Mouse (Mus musculus) forebrain, embryonic 14.5 days (tissue): ENCODE data around the gene Ache. TPM values are rescaled to one million over a fixed set of nuclear protein-coding genes. Genes with fewer than 3 reads are reported as not detected.

ENCODE experiments used
- ATAC-seq: fragments of 200-750 bp; cut with Nextera tagmentation; 2 replicates; pipeline ENCODE4 v1.8.0; 2017; ENCODE audit warnings: mild to moderate bottlenecking, moderate library complexity
- DNase-seq: peaks from one replicate; pipeline ENCODE4 v3.0.0-alpha.2; 2015; ENCODE audit warnings: low spot score
- H3K27ac ChIP-seq: fragments of 300-500 bp; sonication (generic); 2 replicates; pipeline ENCODE4 v1.5.1; 2014; ENCODE audit warnings: low read depth, mild to moderate bottlenecking, control low read depth, low read length, moderate library complexity
- H3K27me3 ChIP-seq: fragments of 300-500 bp; sonication (generic); replicated peaks from 2 replicates; pipeline ENCODE4 v1.6.1; 2014; ENCODE audit warnings: low read length, control low read depth, mixed read lengths; ENCODE audit not compliant: control insufficient read depth, insufficient read depth
- H3K36me3 ChIP-seq: fragments of 300-500 bp; sonication (generic); 2 replicates; pipeline ENCODE4 v1.6.1; 2014; ENCODE audit warnings: low read length, control low read depth; ENCODE audit not compliant: control insufficient read depth, insufficient read depth
- H3K4me1 ChIP-seq: fragments of 300-500 bp; sonication (generic); 2 replicates; pipeline ENCODE4 v1.6.1; 2014; ENCODE audit warnings: antibody characterized with exemption, low read length, control low read depth; ENCODE audit not compliant: control insufficient read depth, insufficient read depth
- H3K4me2 ChIP-seq: fragments of 300-500 bp; sonication (generic); 2 replicates; pipeline ENCODE4 v1.6.1; 2014; ENCODE audit warnings: mild to moderate bottlenecking, control low read depth, low read length
- H3K4me3 ChIP-seq: fragments of 300-500 bp; sonication (generic); 2 replicates; pipeline ENCODE4 v1.5.1; 2014; ENCODE audit warnings: low read depth, low read length, control low read depth
- H3K9ac ChIP-seq: fragments of 300-500 bp; sonication (generic); 2 replicates; pipeline ENCODE4 v1.6.1; 2014; ENCODE audit warnings: mild to moderate bottlenecking, low read length, control low read depth, moderate library complexity
- H3K9me3 ChIP-seq: fragments of 300-500 bp; sonication (generic); replicated peaks from 2 replicates; pipeline ENCODE4 v1.6.1; 2016; ENCODE audit warnings: low read length, control low read depth, mixed read lengths; ENCODE audit not compliant: control insufficient read depth
- WGBS: fragments of 180-500 bp; shearing (Covaris S2); extraction: QIAGEN DNeasy Blood & Tissue Kit; methylation state at CpG from one replicate; pipeline ENCODE4 v1.1.7; 2014; 5-methylcytosine and 5-hydroxymethylcytosine counted together
- polyA plus RNA-seq: library from polyadenylated mRNA; unstranded; fragments of >200 nt; fragmentation: Nextera tagmentation; extraction: Ambion mirVana; gene quantifications from 2 replicates; pipeline ENCODE4 v1.2.1, GENCODE M21; 2014

Ache gene
- polyA plus RNA-seq, 1 experiment from 2014 or later, result 6.9 TPM

DNA sequence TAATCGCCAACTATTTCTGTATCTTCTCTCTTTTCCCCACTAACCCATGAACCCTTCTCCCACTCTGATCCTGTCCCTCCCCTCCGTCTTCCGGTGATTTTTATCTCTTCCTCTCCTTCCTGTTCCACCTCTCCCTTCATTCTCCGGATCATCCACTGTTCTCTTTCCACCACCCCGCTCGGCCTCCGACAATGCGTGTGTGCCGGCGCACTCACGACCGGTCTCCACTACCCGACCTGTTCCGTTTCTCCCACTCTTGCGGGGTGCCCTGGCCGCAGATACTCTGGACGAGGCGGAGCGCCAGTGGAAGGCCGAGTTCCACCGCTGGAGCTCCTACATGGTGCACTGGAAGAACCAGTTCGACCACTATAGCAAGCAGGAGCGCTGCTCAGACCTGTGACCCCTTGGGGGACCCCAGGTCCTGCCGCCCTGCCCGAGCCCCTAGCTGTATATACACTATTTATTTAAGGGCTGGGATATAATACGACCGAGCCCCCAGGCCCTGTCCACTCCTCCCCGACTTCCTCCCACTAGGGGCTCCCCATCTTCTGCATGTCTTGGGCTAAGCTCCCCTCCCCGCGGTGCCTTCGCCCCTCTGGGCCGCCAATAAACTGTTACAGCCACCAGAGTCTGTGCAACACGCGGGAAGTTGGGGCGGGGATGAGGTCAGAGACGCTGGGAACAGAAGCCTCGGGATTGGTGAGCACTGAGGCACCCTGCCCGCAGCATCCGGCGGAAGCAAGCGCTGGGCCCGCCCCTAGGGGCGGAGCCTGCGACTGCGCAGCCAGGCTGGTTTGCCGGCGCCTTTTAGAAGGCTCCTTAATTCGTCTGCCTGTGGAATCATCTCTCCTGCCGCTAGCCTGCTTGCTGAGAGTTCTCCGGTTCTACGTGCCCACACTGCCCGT is 6.8 kb downstream of the Ache start, which contains the start of gene Ufsp1:
Ufsp1 (plus strand) TSS at position 791 of the 905 bp plus-strand sequence.
- no peaks in the 10 kb centered on the region for H3K9me3 ChIP-seq
- H3K9ac ChIP-seq, result peak within 1 kb of the TSS; percentile 86
- ATAC-seq, result peak; percentile 97
- under 1% methylated on average over 52 of the region's 52 CpGs for WGBS
- peak within 1 kb of the TSS; percentile 83 for H3K27ac ChIP-seq
- peak within 1 kb of the TSS; percentile 54 for H3K4me3 ChIP-seq
- peak; percentile 98 for DNase-seq
- H3K4me1 ChIP-seq, result peaks cover 9% of the 10 kb centered on the region
- peaks cover 45% of the 10 kb centered on the region for H3K36me3 ChIP-seq
- peaks cover 9% of the 10 kb centered on the region; the same call in 1 of the 2 replicates for H3K27me3 ChIP-seq
- H3K4me2 ChIP-seq, result peak within 1 kb of the TSS; percentile 100

DNA sequence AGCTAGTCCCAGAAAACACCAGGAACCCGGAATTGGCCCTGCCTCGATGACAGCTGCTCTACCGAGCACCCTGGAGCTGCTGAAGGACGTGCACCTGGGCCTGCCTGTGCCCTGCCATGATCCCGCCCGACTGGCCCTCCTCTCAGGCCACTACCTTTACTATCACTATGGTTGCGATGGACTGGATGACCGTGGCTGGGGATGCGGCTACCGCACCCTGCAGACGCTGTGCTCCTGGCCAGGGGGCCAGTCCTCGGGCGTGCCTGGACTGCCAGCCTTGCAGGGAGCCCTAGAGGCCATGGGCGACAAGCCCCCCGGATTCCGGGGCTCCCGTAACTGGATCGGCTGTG is 7.4 kb downstream of the Ache start:
- peak overlapping the region; percentile 100 for H3K4me2 ChIP-seq
- 3% methylated on average over 18 of the region's 18 CpGs for WGBS
- peak overlapping the region; percentile 83 for H3K27ac ChIP-seq
- H3K36me3 ChIP-seq, result peaks cover 51% of the 10 kb centered on the region
- no peak for DNase-seq
- H3K9me3 ChIP-seq, result no peaks in the 10 kb centered on the region
- H3K9ac ChIP-seq, result peak overlapping the region; percentile 86
- peak; percentile 59 for ATAC-seq
- 0 out of 2 replicates have a peak, but pooled peaks cover 4% of the 10 kb centered on the region for H3K27me3 ChIP-seq
- peaks cover 9% of the 10 kb centered on the region for H3K4me1 ChIP-seq
- peak overlapping the region; percentile 54 for H3K4me3 ChIP-seq

DNA sequence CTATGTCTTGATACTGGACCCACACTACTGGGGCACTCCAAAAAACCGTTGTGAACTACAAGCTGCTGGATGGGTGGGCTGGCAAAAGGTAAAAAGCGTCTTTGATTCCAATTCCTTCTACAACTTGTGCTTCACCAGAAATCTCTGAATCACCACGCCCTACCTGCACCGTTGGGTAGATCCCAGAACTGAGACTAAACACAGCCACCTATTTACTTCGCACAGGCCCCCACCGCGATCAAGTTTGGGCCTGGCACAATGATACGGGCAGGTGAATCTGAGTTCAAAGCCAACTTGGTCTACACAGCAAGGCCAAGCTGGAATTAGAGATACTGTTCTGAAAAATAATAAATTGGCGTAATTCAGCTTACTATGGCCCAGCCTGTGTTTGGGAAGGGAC is 8.0 kb downstream of the Ache start:
- H3K4me3 ChIP-seq, result peak overlapping the region; percentile 54
- H3K9me3 ChIP-seq, result no peaks in the 10 kb centered on the region
- H3K27me3 ChIP-seq, result no peaks in the 10 kb centered on the region
- H3K9ac ChIP-seq, result peak overlapping the region; percentile 86
- DNase-seq (no peak), ATAC-seq (no peak)
- peaks cover 57% of the 10 kb centered on the region for H3K36me3 ChIP-seq
- peaks cover 9% of the 10 kb centered on the region for H3K4me1 ChIP-seq
- H3K4me2 ChIP-seq, result peak overlapping the region; percentile 100
- no peak overlapping the region for H3K27ac ChIP-seq
- WGBS, result 79% methylated on average over 9 of the region's 9 CpGs

DNA sequence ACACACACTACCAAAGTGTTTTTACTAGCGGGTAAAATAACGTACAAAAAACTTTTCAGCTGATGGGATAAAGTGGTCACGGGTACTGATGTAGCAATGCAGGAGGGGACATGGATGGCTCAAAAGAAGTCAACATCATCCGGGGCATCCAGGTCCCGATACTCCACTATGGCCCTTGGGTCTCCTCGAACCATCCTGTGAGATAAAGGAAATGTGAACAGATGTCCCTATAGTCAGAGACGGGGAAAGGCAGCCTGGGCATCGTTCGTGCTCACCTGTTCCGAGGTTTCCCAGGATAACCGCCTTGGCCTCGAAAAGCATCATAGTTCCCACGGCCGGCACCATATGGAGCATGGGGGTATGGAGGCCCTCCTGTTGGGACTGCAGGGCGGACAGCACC is 8.4 kb downstream of the Ache start:
- WGBS, result 93% methylated on average over 15 of the region's 15 CpGs
- ATAC-seq (no peak), DNase-seq (no peak)
- H3K9ac ChIP-seq, result no peak overlapping the region
- no peak overlapping the region for H3K4me2 ChIP-seq
- no peaks in the 10 kb centered on the region for H3K9me3 ChIP-seq
- H3K27me3 ChIP-seq, result no peaks in the 10 kb centered on the region
- H3K36me3 ChIP-seq, result peaks cover 61% of the 10 kb centered on the region
- no peak overlapping the region for H3K27ac ChIP-seq
- H3K4me1 ChIP-seq, result peaks cover 9% of the 10 kb centered on the region
- no peak overlapping the region for H3K4me3 ChIP-seq

DNA sequence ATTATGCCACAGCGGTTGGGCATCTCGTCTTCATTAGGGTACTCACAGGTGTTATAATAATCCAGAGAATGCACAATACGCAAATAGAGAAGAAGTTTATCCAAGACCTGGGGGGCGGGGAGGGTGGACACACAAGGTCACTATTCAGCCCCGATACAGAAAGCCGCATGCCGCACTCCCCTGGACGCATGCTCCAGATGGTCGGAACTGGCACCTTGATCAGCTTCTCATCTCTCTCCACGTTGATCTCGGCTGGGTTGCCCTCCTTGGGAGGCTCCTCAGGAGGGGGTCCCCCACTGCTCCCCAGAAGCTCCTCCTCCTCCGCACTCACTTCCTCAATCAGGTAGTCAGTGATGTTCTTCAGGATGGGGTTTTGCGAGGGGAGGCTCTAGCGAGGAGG is 9.8 kb downstream of the Ache start:
- H3K9me3 ChIP-seq, result no peaks in the 10 kb centered on the region
- WGBS, result 94% methylated on average over 14 of the region's 14 CpGs
- no peak overlapping the region for H3K4me3 ChIP-seq
- DNase-seq (no peak), ATAC-seq (no peak)
- no peak overlapping the region for H3K4me2 ChIP-seq
- no peaks in the 10 kb centered on the region for H3K27me3 ChIP-seq
- peaks cover 75% of the 10 kb centered on the region for H3K36me3 ChIP-seq
- H3K4me1 ChIP-seq, result peaks cover 9% of the 10 kb centered on the region
- H3K9ac ChIP-seq, result no peak overlapping the region
- no peak overlapping the region for H3K27ac ChIP-seq

DNA sequence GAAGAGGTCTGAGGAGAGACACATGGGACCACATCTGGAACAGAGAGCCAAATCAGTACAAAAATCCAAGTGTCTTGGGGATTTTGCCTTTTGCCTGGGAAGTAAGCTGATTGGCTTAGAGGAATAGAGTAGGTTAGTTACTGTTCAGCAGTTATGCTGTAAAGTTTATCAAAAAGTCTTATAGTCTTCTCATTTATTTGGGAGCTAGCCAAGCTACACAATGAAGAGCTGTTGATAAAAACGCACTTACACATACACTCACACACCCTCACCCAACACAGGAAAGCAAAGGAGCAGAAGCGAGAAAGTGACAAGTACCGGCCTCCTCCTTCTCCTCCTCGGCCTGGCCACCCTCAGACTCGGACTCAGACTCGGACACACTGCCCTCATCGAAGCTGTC is 11.9 kb downstream of the Ache start:
- Histone ChIP-seq H3K9me3 (no peaks in the 10 kb centered on the region), H3K4me1 (peaks cover 8% of the 10 kb centered on the region), H3K4me3 (no peak overlapping the region), H3K9ac (no peak overlapping the region), H3K27ac (no peak overlapping the region), H3K27me3 (no peaks in the 10 kb centered on the region), H3K4me2 (no peak overlapping the region), H3K36me3 (peaks cover 96% of the 10 kb centered on the region)
- DNase-seq (no peak), ATAC-seq (no peak)
- WGBS, result 89% methylated on average over 7 of the region's 7 CpGs

DNA sequence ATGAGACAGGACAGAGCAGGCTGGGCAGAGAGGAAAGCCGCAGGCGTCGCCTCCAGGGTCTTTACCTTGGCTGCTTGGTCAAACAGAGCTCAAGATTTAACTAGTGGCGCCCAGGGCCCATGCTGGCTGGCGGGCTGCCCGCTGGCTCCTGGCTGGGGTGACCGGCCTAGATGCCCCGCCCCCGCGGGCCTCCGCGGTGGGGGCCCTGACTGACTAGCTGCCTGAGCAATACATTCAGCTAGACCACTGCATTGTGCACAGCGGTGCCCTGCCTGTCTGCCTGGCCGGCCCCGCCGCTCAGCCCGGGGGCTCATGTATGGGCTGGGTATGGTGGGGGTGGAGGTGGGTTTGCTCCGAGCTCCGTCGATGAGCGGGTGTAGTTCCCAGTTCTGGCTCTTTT is 13.9 kb downstream of the Ache start:
- 60% methylated on average over 20 of the region's 21 CpGs for WGBS
- peak; percentile 33; the same call in 1 of the 2 replicates for ATAC-seq
- no peaks in the 10 kb centered on the region for H3K9me3 ChIP-seq

DNA sequence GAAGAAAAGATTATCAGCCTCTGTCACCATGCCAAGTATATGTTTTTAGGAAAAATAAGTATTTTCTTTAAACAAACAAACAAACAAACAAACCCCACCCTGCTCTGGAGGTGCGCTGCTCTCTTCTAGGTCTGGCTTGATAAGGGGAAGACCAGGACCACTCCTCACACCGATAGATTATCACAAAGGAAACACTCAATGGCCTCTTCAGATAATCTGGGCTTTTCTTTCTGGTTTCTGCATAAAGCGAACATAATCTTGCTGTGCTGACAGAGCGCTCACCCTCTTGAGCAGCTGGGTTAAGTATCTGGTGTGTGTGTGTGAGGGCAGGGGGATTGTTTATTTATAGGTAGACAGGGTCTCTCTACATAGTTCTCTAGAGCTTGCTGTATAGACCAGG is 16.3 kb downstream of the Ache start:
- Histone ChIP-seq H3K4me2 (no peak overlapping the region), H3K36me3 (peaks cover 65% of the 10 kb centered on the region), H3K4me3 (no peak overlapping the region), H3K27me3 (no peaks in the 10 kb centered on the region), H3K9me3 (no peaks in the 10 kb centered on the region), H3K9ac (no peak overlapping the region), H3K4me1 (peaks cover 28% of the 10 kb centered on the region), H3K27ac (no peak overlapping the region)
- ATAC-seq, result no peak
- WGBS, result 91% methylated on average over 4 of the region's 4 CpGs
- DNase-seq, result no peak

More for the DNA sequence above, 13.9 kb downstream of the Ache start:
- peaks cover 22% of the 10 kb centered on the region for H3K4me1 ChIP-seq
- H3K9ac ChIP-seq, result no peak overlapping the region
- DNase-seq, result peak; percentile 36
- H3K4me3 ChIP-seq, result no peak overlapping the region
- H3K27me3 ChIP-seq, result no peaks in the 10 kb centered on the region
- no peak overlapping the region for H3K27ac ChIP-seq
- no peak overlapping the region for H3K4me2 ChIP-seq
- H3K36me3 ChIP-seq, result peaks cover 89% of the 10 kb centered on the region

DNA sequence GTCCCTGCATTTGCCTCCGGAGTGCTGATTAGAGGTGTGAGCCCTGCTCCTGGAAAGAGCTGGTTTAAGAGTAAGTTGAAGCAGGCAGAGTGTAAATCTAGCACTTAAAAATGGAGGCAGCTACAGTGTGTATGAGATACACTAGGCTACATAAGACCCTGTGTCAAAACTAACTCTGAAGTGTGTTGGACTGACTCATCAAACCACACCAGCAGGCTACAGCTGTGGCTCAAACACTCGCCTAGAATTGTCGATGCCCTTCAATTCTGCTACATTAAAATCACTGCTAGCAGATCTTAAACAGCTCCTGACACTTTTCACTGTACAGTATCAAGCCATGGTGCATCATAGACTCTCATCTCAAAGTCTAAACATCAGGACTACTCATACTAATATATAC is 16.8 kb downstream of the Ache start:
- H3K9me3 ChIP-seq, result no peaks in the 10 kb centered on the region
- H3K9ac ChIP-seq, result peak overlapping the region; percentile 86; the same call in 1 of the 2 replicates
- peaks cover 28% of the 10 kb centered on the region for H3K4me1 ChIP-seq
- WGBS, result 90% methylated on average over 3 of the region's 3 CpGs
- ATAC-seq (no peak), DNase-seq (no peak)
- H3K36me3 ChIP-seq, result peaks cover 62% of the 10 kb centered on the region
- H3K4me2 ChIP-seq, result no peak overlapping the region
- no peak overlapping the region for H3K4me3 ChIP-seq
- no peaks in the 10 kb centered on the region for H3K27me3 ChIP-seq
- H3K27ac ChIP-seq, result no peak overlapping the region
